Mouse (Mus musculus) limb, embryonic 10.5 days (tissue): ENCODE results near the gene Por. TPM values are rescaled to one million over a fixed set of nuclear protein-coding genes. Genes with fewer than 3 reads are reported as not detected.

Experiments
- DNase-seq: peaks from one replicate; pipeline ENCODE4 v3.0.0-alpha.2; 2017; ENCODE audit warnings: low spot score
- H3K27ac ChIP-seq: fragments of 300-500 bp; sonication (generic); 2 replicates; pipeline ENCODE4 v1.5.1; 2016; ENCODE audit warnings: mild to moderate bottlenecking
- H3K27me3 ChIP-seq: fragments of 300-500 bp; sonication (generic); 2 replicates; pipeline ENCODE4 v1.6.1; 2016; ENCODE audit warnings: low read depth, mild to moderate bottlenecking; ENCODE audit not compliant: poor library complexity, severe bottlenecking
- H3K36me3 ChIP-seq: fragments of 300-500 bp; sonication (generic); 2 replicates; pipeline ENCODE4 v1.6.1; 2016; ENCODE audit warnings: mild to moderate bottlenecking, moderate library complexity
- H3K4me1 ChIP-seq: fragments of 300-500 bp; sonication (generic); 2 replicates; pipeline ENCODE4 v1.6.1; 2016
- H3K4me3 ChIP-seq: fragments of 300-500 bp; sonication (generic); 2 replicates; pipeline ENCODE4 v1.5.1; 2016; ENCODE audit warnings: mild to moderate bottlenecking, moderate library complexity
- H3K9me3 ChIP-seq: fragments of 300-500 bp; sonication (generic); replicated peaks from 2 replicates; pipeline ENCODE4 v1.6.1; 2016; ENCODE audit warnings: mild to moderate bottlenecking
- WGBS: fragments of 180-500 bp; shearing (Covaris S2); methylation state at CpG from one replicate; pipeline ENCODE4 v1.1.7; 2016; 5-methylcytosine and 5-hydroxymethylcytosine counted together
- polyA plus RNA-seq: library from polyadenylated mRNA; unstranded; fragments of >200 nt; fragmentation: Nextera tagmentation; extraction: Ambion mirVana; gene quantifications from 2 replicates; pipeline ENCODE4 v1.2.1, GENCODE M21; 2016

Gene Por
- polyA plus RNA-seq, 1 experiment from 2014 or later = 179 TPM

- Histone ChIP-seq H3K27me3 (no peaks in the 10 kb centered on the region), H3K36me3 (no peaks in the 10 kb centered on the region), H3K27ac (no peak overlapping the region), H3K4me1 (0 out of 2 replicates have a peak, but pooled peaks cover 3% of the 10 kb centered on the region), H3K4me3 (no peak overlapping the region), H3K9me3 (no peaks in the 10 kb centered on the region)
- 75% methylated on average over 4 of the region's 4 CpGs for WGBS
- no peak for DNase-seq
Measured at GRCm38 (mm10) chr5:135659956-135660355, 9.9 kb upstream of the Por start.

GRCm38 (mm10) chr5:135660535-135660934 lies 9.3 kb upstream of the Por start:
- Histone ChIP-seq H3K27me3 (no peaks in the 10 kb centered on the region), H3K4me3 (no peak overlapping the region), H3K36me3 (no peaks in the 10 kb centered on the region), H3K4me1 (0 out of 2 replicates have a peak, but pooled peaks cover 3% of the 10 kb centered on the region), H3K9me3 (no peaks in the 10 kb centered on the region), H3K27ac (0 out of 2 replicates have a peak overlapping the region, but pooled peaks have one; percentile 25)
- DNase-seq = no peak
- 89% methylated on average over 7 of the region's 7 CpGs for WGBS

GRCm38 (mm10) chr5:135666890-135667289 lies 2.9 kb upstream of the Por start:
- H3K27ac ChIP-seq = no peak overlapping the region
- no peaks in the 10 kb centered on the region for H3K27me3 ChIP-seq
- no peaks in the 10 kb centered on the region for H3K36me3 ChIP-seq
- DNase-seq = no peak
- 92% methylated on average over 5 of the region's 5 CpGs for WGBS
- no peak overlapping the region for H3K4me3 ChIP-seq
- peaks cover 10% of the 10 kb centered on the region for H3K4me1 ChIP-seq
- H3K9me3 ChIP-seq = no peaks in the 10 kb centered on the region

- H3K4me3 ChIP-seq = no peak overlapping the region
- no peaks in the 10 kb centered on the region for H3K36me3 ChIP-seq
- WGBS = 88% methylated on average over 7 of the region's 7 CpGs
- H3K9me3 ChIP-seq = no peaks in the 10 kb centered on the region
- no peaks in the 10 kb centered on the region for H3K27me3 ChIP-seq
- no peak for DNase-seq
- peaks cover 16% of the 10 kb centered on the region for H3K4me1 ChIP-seq
- no peak overlapping the region for H3K27ac ChIP-seq
Measured at GRCm38 (mm10) chr5:135668071-135668470, 1.8 kb upstream of the Por start.

GRCm38 (mm10) chr5:135670881-135671280 lies 1.0 kb downstream of the Por start:
- WGBS = 93% methylated on average over 2 of the region's 2 CpGs
- no peak for DNase-seq
- Histone ChIP-seq H3K4me1 (peaks cover 41% of the 10 kb centered on the region), H3K4me3 (no peak overlapping the region), H3K27ac (no peak overlapping the region), H3K27me3 (peaks cover 5% of the 10 kb centered on the region; the same call in 1 of the 2 replicates), H3K9me3 (no peaks in the 10 kb centered on the region), H3K36me3 (no peaks in the 10 kb centered on the region)

GRCm38 (mm10) chr5:135672509-135672908 lies 2.7 kb downstream of the Por start:
- no peak for DNase-seq
- Histone ChIP-seq H3K4me1 (peaks cover 45% of the 10 kb centered on the region), H3K4me3 (no peak overlapping the region)

GRCm38 (mm10) chr5:135672980-135673379 lies 3.1 kb downstream of the Por start:
- no peaks in the 10 kb centered on the region for H3K9me3 ChIP-seq
- WGBS = 75% methylated on average over 5 of the region's 5 CpGs
- no peak overlapping the region for H3K4me3 ChIP-seq
- peaks cover 45% of the 10 kb centered on the region for H3K4me1 ChIP-seq
- H3K27ac ChIP-seq = no peak overlapping the region
- no peaks in the 10 kb centered on the region for H3K36me3 ChIP-seq
- DNase-seq = no peak
- H3K27me3 ChIP-seq = peaks cover 5% of the 10 kb centered on the region; the same call in 1 of the 2 replicates

More at GRCm38 (mm10) chr5:135672509-135672908, 2.7 kb downstream of the Por start:
- Histone ChIP-seq H3K36me3 (no peaks in the 10 kb centered on the region), H3K27ac (no peak overlapping the region), H3K9me3 (no peaks in the 10 kb centered on the region), H3K27me3 (peaks cover 5% of the 10 kb centered on the region; the same call in 1 of the 2 replicates)
- whole genome bisulfite sequencing = 72% methylated on average over 4 of the region's 4 CpGs

GRCm38 (mm10) chr5:135674349-135674775 lies 4.5 kb downstream of the Por start:
- H3K9me3 ChIP-seq = no peaks in the 10 kb centered on the region
- H3K27me3 ChIP-seq = peaks cover 5% of the 10 kb centered on the region; the same call in 1 of the 2 replicates
- peaks cover 43% of the 10 kb centered on the region for H3K4me1 ChIP-seq
- WGBS = 32% methylated on average over 3 of the region's 3 CpGs
- H3K27ac ChIP-seq = peak overlapping the region; percentile 81
- H3K36me3 ChIP-seq = no peaks in the 10 kb centered on the region
- DNase-seq = no peak
- peak overlapping the region; percentile 36 for H3K4me3 ChIP-seq

- H3K4me3 ChIP-seq = peak overlapping the region; percentile 36
- WGBS = under 1% methylated on average over 11 of the region's 11 CpGs
- H3K27me3 ChIP-seq = peaks cover 5% of the 10 kb centered on the region; the same call in 1 of the 2 replicates
- no peaks in the 10 kb centered on the region for H3K9me3 ChIP-seq
- peak overlapping the region; percentile 81 for H3K27ac ChIP-seq
- H3K36me3 ChIP-seq = no peaks in the 10 kb centered on the region
- H3K4me1 ChIP-seq = peaks cover 39% of the 10 kb centered on the region
- peak; percentile 76 for DNase-seq
Measured at GRCm38 (mm10) chr5:135674821-135675220, 5.0 kb downstream of the Por start.

GRCm38 (mm10) chr5:135676696-135677095 lies 6.9 kb downstream of the Por start:
- WGBS = 82% methylated on average over 3 of the region's 3 CpGs

GRCm38 (mm10) chr5:135677251-135677650 lies 7.4 kb downstream of the Por start:
- H3K27ac ChIP-seq = no peak overlapping the region
- DNase-seq = no peak
- WGBS = 86% methylated on average over 2 of the region's 2 CpGs
- H3K4me1 ChIP-seq = peaks cover 35% of the 10 kb centered on the region
- H3K4me3 ChIP-seq = no peak overlapping the region
- H3K27me3 ChIP-seq = peaks cover 5% of the 10 kb centered on the region; the same call in 1 of the 2 replicates
- no peaks in the 10 kb centered on the region for H3K9me3 ChIP-seq
- H3K36me3 ChIP-seq = no peaks in the 10 kb centered on the region

More at GRCm38 (mm10) chr5:135676696-135677095, 6.9 kb downstream of the Por start:
- Histone ChIP-seq H3K4me1 (peaks cover 35% of the 10 kb centered on the region), H3K27me3 (peaks cover 5% of the 10 kb centered on the region; the same call in 1 of the 2 replicates), H3K4me3 (no peak overlapping the region), H3K36me3 (no peaks in the 10 kb centered on the region), H3K9me3 (no peaks in the 10 kb centered on the region), H3K27ac (no peak overlapping the region)
- DNase-seq = no peak

GRCm38 (mm10) chr5:135678481-135678880 lies 8.6 kb downstream of the Por start:
- WGBS = 92% methylated on average over 6 of the region's 6 CpGs

GRCm38 (mm10) chr5:135680967-135681545 lies 11.2 kb downstream of the Por start:
- DNase-seq = no peak
- Histone ChIP-seq H3K4me1 (peaks cover 2% of the 10 kb centered on the region; the same call in 1 of the 2 replicates), H3K27ac (no peak overlapping the region), H3K36me3 (no peaks in the 10 kb centered on the region), H3K9me3 (no peaks in the 10 kb centered on the region), H3K4me3 (no peak overlapping the region), H3K27me3 (no peaks in the 10 kb centered on the region)
- 83% methylated on average over 6 of the region's 6 CpGs for WGBS

More at GRCm38 (mm10) chr5:135678481-135678880, 8.6 kb downstream of the Por start:
- no peaks in the 10 kb centered on the region for H3K9me3 ChIP-seq
- H3K36me3 ChIP-seq = no peaks in the 10 kb centered on the region
- no peak overlapping the region for H3K4me3 ChIP-seq
- no peak for DNase-seq
- H3K27ac ChIP-seq = no peak overlapping the region
- peaks cover 28% of the 10 kb centered on the region for H3K4me1 ChIP-seq
- H3K27me3 ChIP-seq = peaks cover 5% of the 10 kb centered on the region; the same call in 1 of the 2 replicates
